ENCODE assay signal across 10 mouse cellular contexts in the genomic region with DNA sequence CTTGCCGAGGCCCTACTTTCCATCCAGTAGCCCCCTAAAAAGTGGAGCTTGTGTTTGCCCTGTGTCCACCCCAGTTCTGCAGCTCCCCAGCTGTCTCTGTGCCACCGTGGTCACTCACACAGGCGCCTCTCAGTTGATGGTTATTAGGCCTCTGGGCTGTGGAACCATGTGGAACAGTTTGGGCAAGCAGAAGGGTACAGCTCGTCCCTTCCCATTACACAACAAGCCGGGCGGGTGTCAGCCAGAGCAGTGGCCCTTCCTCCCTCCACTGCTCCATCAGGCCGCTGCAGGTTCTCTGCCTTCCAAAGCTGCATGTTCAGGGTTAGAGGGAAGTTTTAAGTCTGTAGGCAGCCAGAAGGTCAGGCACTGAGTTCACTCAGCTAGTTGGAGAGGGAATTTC. TPM values are rescaled to one million over a fixed set of nuclear protein-coding genes. Genes with fewer than 3 reads are reported as not detected.
DNase-seq lines count a peak whose midpoint lies in the region; ATAC-seq and TF ChIP-seq lines count a peak whose summit lies in the region.
"Had no signal": no experiment of that assay in that cellular context is flagged by ENCODE, and none has a peak within 500 bp of the region (broad histone marks: within the 10 kb centered on the region; RNA-seq: fewer than 3 reads in every experiment).

No protein-coding gene starts in this region.

- TF ChIP-seq EP300 in heart, adult 2 months (IDR thresholded peaks at IDR 0.05; ENCODE audit: insufficient read depth, low read depth, low read length), result 0 out of 2 replicates have a peak, but pooled peaks have one; percentile 72

- no peak for ATAC-seq in intestine, postnatal 0 days
- ATAC-seq: hindbrain, postnatal 0 days had no signal

- H3K4me1 ChIP-seq in heart, adult 2 months (ENCODE audit: control insufficient read depth, insufficient read depth, low read length), result peaks cover 14% of the 10 kb centered on the region
- H3K4me1 ChIP-seq in intestine, postnatal 0 days (replicated peaks; ENCODE audit: control insufficient read depth, insufficient read depth, low read length), result no peaks in the 10 kb centered on the region

- no peaks in the 10 kb centered on the region for H3K27me3 ChIP-seq in heart, adult 2 months (ENCODE audit: control insufficient read depth, insufficient read depth, low read length)
- no peaks in the 10 kb centered on the region for H3K27me3 ChIP-seq in intestine, postnatal 0 days (replicated peaks; ENCODE audit: control insufficient read depth, insufficient read depth, low read length)

- no peaks in the 10 kb centered on the region for H3K9me3 ChIP-seq in intestine, postnatal 0 days (ENCODE audit: control insufficient read depth)

- H3K4me3 ChIP-seq in heart, adult 2 months, result no peak overlapping the region
- H3K4me3 ChIP-seq in left cerebral cortex, adult 2 months, result no peak overlapping the region
- H3K4me3 ChIP-seq in intestine, postnatal 0 days (ENCODE audit: low read depth, low read length), result no peak overlapping the region
- H3K4me3 ChIP-seq: myocyte had no signal

- H3K79me2 ChIP-seq in heart, adult 2 months (replicated peaks; ENCODE audit: control insufficient read depth, insufficient read depth, low read length), result peaks cover 2% of the 10 kb centered on the region; the same call in 1 of the 2 replicates

- WGBS in heart, adult 2 months, result 66% methylated on average over 7 of the region's 7 CpGs
- WGBS in intestine, postnatal 0 days, result 92% methylated on average over 7 of the region's 7 CpGs

- TF ChIP-seq CTCF in heart, adult 2 months (IDR thresholded peaks at IDR 0.05), result no peak
- no peak for TF ChIP-seq CTCF in left cerebral cortex, adult 2 months (IDR thresholded peaks at IDR 0.05)
- no peak for TF ChIP-seq CTCF in intestine, postnatal 0 days (IDR thresholded peaks at IDR 0.05; ENCODE audit: low read depth)

- H3K9ac ChIP-seq in heart, adult 2 months (ENCODE audit: low read depth, low read length), result no peak overlapping the region
- no peak overlapping the region for H3K9ac ChIP-seq in intestine, postnatal 0 days (ENCODE audit: low read depth, low read length)

- H3K4me2 ChIP-seq in intestine, postnatal 0 days (replicated peaks; ENCODE audit: low read depth), result no peak overlapping the region

- no peak for TF ChIP-seq POLR2A in heart, adult 2 months (IDR thresholded peaks at IDR 0.05; ENCODE audit: insufficient read depth, low read depth, low read length)

- DNase-seq in adrenal gland, postnatal 14 days, result peak; percentile 63
- no peak for DNase-seq in adrenal gland, postnatal 4 days (ENCODE audit: low spot score in 2 of 2)
- DNase-seq in heart, adult 2 months, result peak; percentile 38 to 51
- no peak for DNase-seq in heart, postnatal 4 days
- DNase-seq in left cerebral cortex, adult 2 months (ENCODE audit: extremely low spot score in 1 of 2, low spot score in 2 of 2), result no peak
- DNase-seq in left cerebral cortex, adult 11 months (ENCODE audit: low spot score), result no peak
- peak; percentile 18 for DNase-seq in lung, postnatal 10 days

- H3K36me3 ChIP-seq in heart, adult 2 months (ENCODE audit: control insufficient read depth, insufficient read depth, low read length), result no peaks in the 10 kb centered on the region; the same call in 1 of the 2 replicates
- peaks cover 14% of the 10 kb centered on the region for H3K36me3 ChIP-seq in intestine, postnatal 0 days (ENCODE audit: control insufficient read depth, insufficient read depth)

- intact Hi-C loops in heart, adult 2 months (cut with DNase I), result no loop called here
- intact Hi-C loops in left cerebral cortex, adult 2 months (cut with DNase I), result no loop called here

- H3K27ac ChIP-seq in heart, adult 2 months, result 0 out of 2 replicates have a peak overlapping the region, but pooled peaks have one; percentile 4
- H3K27ac ChIP-seq in left cerebral cortex, adult 2 months, result peak overlapping the region; percentile 62
- H3K27ac ChIP-seq in intestine, postnatal 0 days (ENCODE audit: low read depth, low read length), result no peak overlapping the region

RNA-seq across cellular contexts. Expression of gene Crebrf, which starts 24.3 kb away (rescaled TPM):
- 50.2 and 66.8 TPM in 2 replicates for total RNA-seq in adrenal gland, postnatal 14 days (2021)
- 10 to 100 TPM; 47.5 to 51.9 TPM for total RNA-seq in adrenal gland, postnatal 4 days (2021)
- 10 to 100 TPM; 63.5 to 72.9 TPM for total RNA-seq in heart, adult 2 months (2021)
- 6.1 and 10.7 TPM in 2 replicates for polyA plus RNA-seq in heart, adult 2 months (2012; rRNA removed)
- 10 to 100 TPM; 17.5 to 20.8 TPM for total RNA-seq in heart, postnatal 4 days (2021)
- 100 to 1,000 TPM; 150 TPM for total RNA-seq in left cerebral cortex, adult 2 months (2021)
- polyA plus RNA-seq in intestine, postnatal 0 days (2015; fragmentation: Nextera tagmentation; extraction: Ambion mirVana), result 13.5 and 15.1 TPM in 2 replicates

RNA-seq across cellular contexts. Expression of gene Atp6v0e, which starts 28.1 kb away (rescaled TPM):
- 188 and 193 TPM in 2 replicates for total RNA-seq in adrenal gland, postnatal 14 days (2021)
- total RNA-seq in adrenal gland, postnatal 4 days (2021), result 100 to 1,000 TPM; 141 to 142 TPM
- 10 to 100 TPM; 60.9 to 67.2 TPM for total RNA-seq in heart, adult 2 months (2021)
- 143 and 187 TPM in 2 replicates for polyA plus RNA-seq in heart, adult 2 months (2012; rRNA removed)
- total RNA-seq in heart, postnatal 4 days (2021), result 10 to 100 TPM; 85.3 to 85.5 TPM
- 10 to 100 TPM; 39.2 to 44.6 TPM for total RNA-seq in left cerebral cortex, adult 2 months (2021)
- polyA plus RNA-seq in intestine, postnatal 0 days (2015; fragmentation: Nextera tagmentation; extraction: Ambion mirVana), result 523 and 571 TPM in 2 replicates

Comparison
In these comparisons a context has a peak if more than half of its experiments do, and no peak if none do; other contexts are left out.
1. DNase-seq: peak in adrenal gland, postnatal 14 days (single experiment), heart, adult 2 months (2 of 2) and lung, postnatal 10 days (single experiment); none in adrenal gland, postnatal 4 days (0 of 2), heart, postnatal 4 days (single experiment), left cerebral cortex, adult 2 months (0 of 2) and left cerebral cortex, adult 11 months (single experiment).